29 mouse cellular contexts compared by ENCODE assay signal in the genomic region with DNA sequence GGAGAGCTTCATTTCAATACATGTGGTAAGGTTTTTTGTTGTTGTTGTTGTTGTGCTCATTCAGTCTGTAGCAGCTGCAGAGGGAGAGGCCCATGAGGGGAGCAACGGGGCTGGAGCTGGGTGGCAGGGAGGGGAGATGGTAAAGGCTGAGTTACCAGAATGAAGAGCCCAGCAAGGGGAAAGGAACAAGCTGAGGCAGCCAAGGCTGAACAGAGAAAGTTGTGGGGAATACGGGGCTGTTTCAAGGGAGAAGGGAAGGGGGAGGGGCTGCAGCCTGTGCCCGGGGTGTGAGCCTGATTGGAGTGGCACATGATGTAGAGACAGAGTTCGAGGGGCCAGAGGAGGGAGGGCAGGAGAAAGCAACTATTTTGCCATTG. TPM values are rescaled to one million over a fixed set of nuclear protein-coding genes. Genes with fewer than 3 reads are reported as not detected.
DNase-seq lines count a peak whose midpoint lies in the region; ATAC-seq and TF ChIP-seq lines count a peak whose summit lies in the region.
"Had no signal": no experiment of that assay in that cellular context is flagged by ENCODE, and none has a peak within 500 bp of the region (broad histone marks: within the 10 kb centered on the region; RNA-seq: fewer than 3 reads in every experiment).

No protein-coding gene starts in this region.

- no peak for ATAC-seq in heart, embryonic 15.5 days (replicated peaks; ENCODE audit: insufficient number of reproducible peaks, insufficient read depth, low FRiP score, low read depth)
- ATAC-seq in lung, embryonic 14.5 days (ENCODE audit: insufficient read depth), result peak; percentile 63
- ATAC-seq: intestine, embryonic 16.5 days; midbrain, embryonic 16.5 days; Patski had no signal

- TF ChIP-seq POLR2A in heart, adult 2 months (IDR thresholded peaks at IDR 0.05; ENCODE audit: insufficient read depth, low read depth, low read length), result no peak

- H3K36me3 ChIP-seq in heart, embryonic 15.5 days, result no peaks in the 10 kb centered on the region
- no peaks in the 10 kb centered on the region for H3K36me3 ChIP-seq in heart, adult 2 months (ENCODE audit: control insufficient read depth, insufficient read depth, low read length)
- H3K36me3 ChIP-seq in lung, embryonic 14.5 days (ENCODE audit: insufficient read depth), result no peaks in the 10 kb centered on the region
- H3K36me3 ChIP-seq: G1E; hindbrain, embryonic 15.5 days; limb, embryonic 15.5 days; midbrain, embryonic 10.5 days; neural tube, embryonic 13.5 days had no signal

- no peaks in the 10 kb centered on the region for H3K79me2 ChIP-seq in heart, adult 2 months (replicated peaks; ENCODE audit: control insufficient read depth, insufficient read depth, low read length)

- no peak for TF ChIP-seq CTCF in gastrocnemius, adult 2 months (IDR thresholded peaks at IDR 0.05)
- TF ChIP-seq CTCF in heart, adult 2 months (IDR thresholded peaks at IDR 0.05), result no peak
- TF ChIP-seq CTCF in lung, embryonic 14.5 days (IDR thresholded peaks at IDR 0.05; ENCODE audit: low read depth), result no peak

- H3K27me3 ChIP-seq in heart, embryonic 15.5 days, result no peaks in the 10 kb centered on the region
- no peaks in the 10 kb centered on the region for H3K27me3 ChIP-seq in heart, adult 2 months (ENCODE audit: control insufficient read depth, insufficient read depth, low read length)
- no peaks in the 10 kb centered on the region for H3K27me3 ChIP-seq in lung, embryonic 14.5 days (ENCODE audit: insufficient read depth, low read length)
- H3K27me3 ChIP-seq: CH12.LX; limb, embryonic 15.5 days had no signal

- no peaks in the 10 kb centered on the region for H3K9me3 ChIP-seq in heart, embryonic 15.5 days (replicated peaks)
- no peaks in the 10 kb centered on the region for H3K9me3 ChIP-seq in lung, embryonic 14.5 days (ENCODE audit: low read depth, low read length)
- H3K9me3 ChIP-seq: G1E; hindbrain, embryonic 15.5 days; limb, embryonic 15.5 days; midbrain, embryonic 10.5 days; neural tube, embryonic 13.5 days had no signal

- DNase-seq in gastrocnemius, adult 2 months, result no peak
- no peak for DNase-seq in gastrocnemius, postnatal 36 days
- DNase-seq in heart, adult 2 months, result no peak
- DNase-seq in lung, embryonic 14.5 days, result peak; percentile 47
- DNase-seq in lung, postnatal 36 days, result no peak
- DNase-seq: adrenal gland, adult 2 months; B cell, adult 2 months; cerebellum, adult 18-20 months; cerebellum, postnatal 14 days; kidney, adult 9 months; kidney, postnatal 14 days; left cerebral cortex, postnatal 4 days; retina, postnatal 1 day; right cerebral cortex, postnatal 25 days; spleen, adult 18-20 months had no signal

- TF ChIP-seq EP300 in heart, adult 2 months (IDR thresholded peaks at IDR 0.05; ENCODE audit: insufficient read depth, low read depth, low read length), result no peak

- H3K9ac ChIP-seq in heart, embryonic 15.5 days, result no peak overlapping the region
- H3K9ac ChIP-seq in heart, adult 2 months (ENCODE audit: low read depth, low read length), result no peak overlapping the region
- no peak overlapping the region for H3K9ac ChIP-seq in lung, embryonic 14.5 days
- H3K9ac ChIP-seq: hindbrain, embryonic 15.5 days; limb, embryonic 15.5 days; liver, embryonic 14.5 days; neural tube, embryonic 13.5 days had no signal

- intact Hi-C loops in gastrocnemius, adult 2 months (cut with DNase I), result no loop called here
- intact Hi-C loops in gastrocnemius, postnatal 36 days (cut with DNase I), result no loop called here
- intact Hi-C loops in heart, adult 2 months (cut with DNase I), result no loop called here

- peaks cover 9% of the 10 kb centered on the region for H3K4me1 ChIP-seq in heart, embryonic 15.5 days (replicated peaks)
- no peaks in the 10 kb centered on the region; the same call in 1 of the 2 replicates for H3K4me1 ChIP-seq in heart, adult 2 months (ENCODE audit: control insufficient read depth, insufficient read depth, low read length)
- H3K4me1 ChIP-seq in lung, embryonic 14.5 days (ENCODE audit: insufficient read depth), result no peaks in the 10 kb centered on the region
- no peaks in the 10 kb centered on the region; the same call in 1 of the 2 replicates for H3K4me1 ChIP-seq in brown adipose tissue, adult 24 weeks (ENCODE audit: control insufficient read depth, insufficient read depth, insufficient read length, low read length)
- H3K4me1 ChIP-seq: hindbrain, embryonic 15.5 days; limb, embryonic 15.5 days; midbrain, embryonic 10.5 days; neural tube, embryonic 13.5 days had no signal

- H3K27ac ChIP-seq in gastrocnemius, adult 2 months, result peak overlapping the region; percentile 28; the same call in 1 of the 2 replicates
- H3K27ac ChIP-seq in heart, embryonic 15.5 days, result peak overlapping the region; percentile 82
- H3K27ac ChIP-seq in heart, adult 2 months, result no peak overlapping the region
- H3K27ac ChIP-seq in lung, embryonic 14.5 days (ENCODE audit: low read depth), result peak overlapping the region; percentile 54; the same call in 1 of the 2 replicates
- peak overlapping the region; percentile 77 for H3K27ac ChIP-seq in brown adipose tissue, adult 24 weeks (replicated peaks; ENCODE audit: low read depth, low read length)
- H3K27ac ChIP-seq: hindbrain, embryonic 15.5 days; limb, embryonic 15.5 days; liver, embryonic 14.5 days; midbrain, embryonic 10.5 days; neural tube, embryonic 13.5 days had no signal

- 22% methylated on average over 4 of the region's 4 CpGs for WGBS in heart, embryonic 15.5 days
- 31% methylated on average over 4 of the region's 4 CpGs for WGBS in heart, adult 2 months
- 17% methylated on average over 4 of the region's 4 CpGs for WGBS in lung, embryonic 14.5 days

- no peak overlapping the region for H3K4me2 ChIP-seq in heart, embryonic 15.5 days
- H3K4me2 ChIP-seq in lung, embryonic 14.5 days, result no peak overlapping the region
- H3K4me2 ChIP-seq: hindbrain, embryonic 15.5 days; limb, embryonic 15.5 days; neural tube, embryonic 13.5 days had no signal

- H3K4me3 ChIP-seq in gastrocnemius, adult 2 months, result no peak overlapping the region
- H3K4me3 ChIP-seq in heart, embryonic 15.5 days, result no peak overlapping the region
- no peak overlapping the region for H3K4me3 ChIP-seq in heart, adult 2 months
- H3K4me3 ChIP-seq in lung, embryonic 14.5 days (ENCODE audit: low read depth, low read length), result no peak overlapping the region
- peak overlapping the region; percentile 30 for H3K4me3 ChIP-seq in brown adipose tissue, adult 24 weeks (ENCODE audit: insufficient read depth, low read depth, low read length)
- H3K4me3 ChIP-seq: hindbrain, embryonic 15.5 days; limb, embryonic 15.5 days; midbrain, embryonic 10.5 days; myocyte; neural tube, embryonic 13.5 days had no signal

RNA-seq across cellular contexts. Expression of gene Tmem28, which starts 53.1 kb away (rescaled TPM):
- under 1 TPM; 0.13 to 0.17 TPM for total RNA-seq in gastrocnemius, adult 2 months (2021)
- under 1 TPM; 0.17 to 0.28 TPM for total RNA-seq in gastrocnemius, postnatal 36 days (2021)
- 0.04 TPM in 1 of 2 replicates, not detected in the other for polyA plus RNA-seq in heart, embryonic 15.5 days (2015; fragmentation: Nextera tagmentation; extraction: Ambion mirVana)
- not detected for total RNA-seq in heart, adult 2 months (2021)
- polyA plus RNA-seq in heart, adult 2 months (2012; rRNA removed), result 0.06 TPM in 1 of 2 replicates, not detected in the other
- 0.04 TPM in 1 of 2 replicates, not detected in the other for polyA plus RNA-seq in lung, embryonic 14.5 days (2014; fragmentation: Nextera tagmentation; extraction: Ambion mirVana)
- 0.75 and 0.79 TPM in 2 replicates for polyA plus RNA-seq in brown adipose tissue, adult 24 weeks (2012; ENCODE audit: insufficient read depth, insufficient read length, missing spikeins)
- total RNA-seq: CH12.LX had no signal
- polyA plus RNA-seq: G1E; myocyte; Patski; thymus, postnatal 0 days had no signal
